Mouse (Mus musculus) E14TG2a.4 (cell line): ENCODE data around the gene Nfya.
A peak's percentile ranks its signal among the peaks of the same experiment; 100 is the strongest.

Source experiments
- H3K27me3 ChIP-seq: 2 replicates; pipeline ENCODE4 v1.6.1; 2014; ENCODE audit warnings: low read length, control low read depth; ENCODE audit not compliant: insufficient read depth
- H3K36me3 ChIP-seq: 2 replicates; pipeline ENCODE4 v1.6.1; 2014; ENCODE audit warnings: low read length, control low read depth; ENCODE audit not compliant: insufficient read depth
- H3K4me1 ChIP-seq: replicated peaks from 2 replicates; pipeline ENCODE4 v1.6.1; 2014; ENCODE audit warnings: low read depth, low read length, control low read depth
- H3K4me3 ChIP-seq: replicated peaks from 2 replicates; pipeline ENCODE4 v1.5.1; 2014; ENCODE audit warnings: mild to moderate bottlenecking, low read length
- H3K9me3 ChIP-seq: 2 replicates; pipeline ENCODE4 v1.6.1; 2014; ENCODE audit warnings: low read length, control low read depth
- CTCF ChIP-seq: conservative IDR thresholded peaks from 2 replicates; pipeline ENCODE4 v1.5.1; 2014; ENCODE audit warnings: low read length
- NANOG ChIP-seq: IDR thresholded peaks from 2 replicates; pipeline ENCODE4 v1.6.1; 2014; ENCODE audit warnings: borderline replicate concordance, low read length, mixed read lengths
- POU5F1 ChIP-seq: IDR thresholded peaks from 2 replicates; pipeline ENCODE4 v1.6.1; 2014; ENCODE audit warnings: low read length, borderline replicate concordance

The Nfya gene

GRCm38 (mm10) chr17:48450666-48451352 lies 41.1 kb upstream of the Nfya start:
- no peaks in the 10 kb centered on the region for H3K9me3 ChIP-seq
- TF ChIP-seq NANOG (no peak), CTCF (no peak), POU5F1 (no peak)
- peaks cover 14% of the 10 kb centered on the region; the same call in 1 of the 2 replicates for H3K27me3 ChIP-seq
- H3K4me1 ChIP-seq = peaks cover 65% of the 10 kb centered on the region
- no peaks in the 10 kb centered on the region for H3K36me3 ChIP-seq
- H3K4me3 ChIP-seq = no peak overlapping the region

DNA sequence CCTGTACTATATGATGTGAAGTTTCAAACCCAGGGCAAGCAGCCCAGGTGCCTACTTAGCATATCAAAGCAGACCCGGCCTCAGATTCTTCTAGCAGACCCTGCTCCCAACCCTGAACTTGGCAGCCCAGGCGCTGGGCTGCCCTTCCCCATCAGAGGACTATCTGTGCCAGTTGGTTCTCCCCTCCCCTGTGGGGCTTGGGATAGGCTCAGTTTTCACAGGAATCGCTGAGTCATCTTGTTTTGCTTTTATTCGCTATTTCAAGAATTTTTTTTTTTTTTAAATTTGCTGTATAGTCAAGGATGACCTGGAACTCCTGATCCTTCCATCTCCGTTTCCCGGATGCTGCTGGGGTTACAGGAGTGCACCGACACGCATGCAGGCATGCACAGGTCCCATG lies 38.0 kb upstream of the Nfya start:
- Histone ChIP-seq H3K4me1 (peaks cover 53% of the 10 kb centered on the region), H3K27me3 (peaks cover 14% of the 10 kb centered on the region; the same call in 1 of the 2 replicates), H3K9me3 (no peaks in the 10 kb centered on the region), H3K4me3 (no peak overlapping the region), H3K36me3 (no peaks in the 10 kb centered on the region)
- TF ChIP-seq POU5F1 (no peak), NANOG (no peak), CTCF (no peak)

DNA sequence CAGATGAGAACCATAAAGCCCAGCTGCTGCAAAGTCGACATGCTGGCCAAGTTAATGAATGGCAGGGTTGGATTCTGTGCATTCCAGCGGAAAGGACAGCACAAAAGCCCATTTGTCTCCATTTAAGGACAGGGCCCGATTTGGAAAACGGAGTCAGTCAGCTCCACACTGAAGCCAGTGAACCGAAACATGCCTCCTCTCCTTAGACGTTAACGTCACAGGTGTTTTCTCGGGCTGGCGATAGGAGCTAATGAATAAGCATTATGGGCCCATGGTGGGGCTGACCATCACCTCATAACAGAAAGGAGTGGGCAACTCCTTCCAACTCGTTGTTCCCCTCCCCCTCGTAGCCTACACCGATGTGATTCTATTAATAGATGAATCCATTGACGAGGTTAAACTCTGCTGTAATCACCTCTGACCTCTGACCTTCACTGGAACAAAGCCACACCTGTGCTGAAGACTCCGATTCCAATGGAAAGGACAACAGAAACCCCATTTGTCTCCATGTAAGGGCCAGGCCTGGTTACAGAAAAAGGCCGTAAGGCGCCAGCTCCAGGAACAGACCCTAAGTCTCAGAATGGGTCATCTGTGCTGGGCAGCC lies 33.9 kb upstream of the Nfya start:
- TF ChIP-seq NANOG = no peak
- TF ChIP-seq POU5F1 = no peak
- TF ChIP-seq CTCF = no peak
- H3K9me3 ChIP-seq = no peaks in the 10 kb centered on the region
- peak overlapping the region; percentile 21; the same call in 1 of the 2 replicates for H3K4me3 ChIP-seq
- no peaks in the 10 kb centered on the region for H3K36me3 ChIP-seq
- peaks cover 33% of the 10 kb centered on the region for H3K4me1 ChIP-seq
- H3K27me3 ChIP-seq = 0 out of 2 replicates have a peak, but pooled peaks cover 3% of the 10 kb centered on the region

GRCm38 (mm10) chr17:48442745-48443457 lies 33.2 kb upstream of the Nfya start:
- Histone ChIP-seq H3K27me3 (no peaks in the 10 kb centered on the region), H3K4me3 (peak overlapping the region; percentile 21; the same call in 1 of the 2 replicates), H3K9me3 (no peaks in the 10 kb centered on the region), H3K36me3 (no peaks in the 10 kb centered on the region), H3K4me1 (peaks cover 30% of the 10 kb centered on the region)
- TF ChIP-seq CTCF (no peak), NANOG (no peak), POU5F1 (no peak)

DNA sequence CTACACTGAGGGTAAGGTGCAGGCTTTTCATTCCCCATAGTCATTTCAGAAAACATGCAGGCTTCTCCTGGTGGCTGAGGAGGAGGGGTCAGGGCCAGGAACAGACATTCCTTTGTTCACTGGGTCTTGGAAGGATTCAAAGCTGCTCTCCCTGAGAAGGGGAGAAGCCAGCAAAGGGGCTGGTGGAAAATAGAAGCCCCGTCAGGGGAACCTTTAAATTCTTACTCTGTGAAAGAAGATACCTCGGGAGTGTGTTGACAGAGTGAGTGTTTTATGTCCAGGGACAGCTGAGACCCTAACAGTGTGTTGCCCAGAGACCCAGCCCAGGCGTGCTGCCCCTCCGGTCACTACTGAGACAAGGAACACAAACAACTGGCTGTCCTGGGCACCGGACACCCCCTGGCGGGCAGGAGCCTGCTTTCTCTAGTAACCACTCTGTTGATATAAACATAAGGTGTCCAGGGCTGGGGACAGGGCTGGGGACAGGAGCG lies 27.8 kb upstream of the Nfya start:
- Histone ChIP-seq H3K9me3 (no peaks in the 10 kb centered on the region), H3K27me3 (no peaks in the 10 kb centered on the region), H3K4me1 (peaks cover 62% of the 10 kb centered on the region), H3K36me3 (no peaks in the 10 kb centered on the region), H3K4me3 (no peak overlapping the region)
- no peak for TF ChIP-seq POU5F1
- no peak for TF ChIP-seq NANOG
- TF ChIP-seq CTCF = no peak

- Histone ChIP-seq H3K36me3 (no peaks in the 10 kb centered on the region), H3K27me3 (no peaks in the 10 kb centered on the region), H3K4me3 (no peak overlapping the region), H3K9me3 (no peaks in the 10 kb centered on the region), H3K4me1 (peaks cover 72% of the 10 kb centered on the region)
- no peak for TF ChIP-seq POU5F1
- TF ChIP-seq NANOG = no peak
- TF ChIP-seq CTCF = no peak
Observed at GRCm38 (mm10) chr17:48436487-48436886, 26.8 kb upstream of the Nfya start.

DNA sequence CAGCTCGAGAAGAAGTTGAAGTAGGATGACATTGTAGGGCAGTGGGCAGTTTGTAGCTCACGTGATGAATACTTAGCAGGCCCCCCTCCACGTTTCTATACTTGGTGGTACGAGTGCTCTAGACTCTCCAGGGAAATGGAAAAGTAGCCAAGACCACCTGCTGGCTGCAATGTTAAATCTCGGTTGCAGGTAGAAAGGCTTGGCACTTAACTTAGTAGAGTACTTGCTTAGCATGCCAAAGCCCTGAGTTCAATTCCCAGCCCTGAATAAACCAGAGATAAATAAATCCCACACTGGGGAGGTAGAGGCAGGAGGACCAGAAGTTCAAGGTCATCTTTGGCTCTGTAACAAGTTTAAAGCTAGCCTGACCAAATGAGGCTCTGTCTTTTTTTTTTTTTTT lies 24.8 kb upstream of the Nfya start:
- no peak for TF ChIP-seq NANOG
- TF ChIP-seq POU5F1 = no peak
- no peak for TF ChIP-seq CTCF
- no peaks in the 10 kb centered on the region for H3K36me3 ChIP-seq
- H3K4me1 ChIP-seq = peaks cover 91% of the 10 kb centered on the region
- no peak overlapping the region for H3K4me3 ChIP-seq
- no peaks in the 10 kb centered on the region for H3K27me3 ChIP-seq
- no peaks in the 10 kb centered on the region for H3K9me3 ChIP-seq

GRCm38 (mm10) chr17:48433689-48434330 lies 24.1 kb upstream of the Nfya start:
- Histone ChIP-seq H3K9me3 (no peaks in the 10 kb centered on the region), H3K4me3 (no peak overlapping the region), H3K27me3 (no peaks in the 10 kb centered on the region), H3K36me3 (no peaks in the 10 kb centered on the region), H3K4me1 (peaks cover 93% of the 10 kb centered on the region)
- TF ChIP-seq CTCF (peak; percentile 53), POU5F1 (no peak), NANOG (no peak)
